Mouse (Mus musculus) testis, adult 2 months (tissue): ENCODE data around the gene Cox7a2.

ENCODE experiments used
- CTCF ChIP-seq: fragments of 200-500 bp; IDR thresholded peaks from 2 replicates; pipeline ENCODE4 v1.5.1; 2012; ENCODE audit warnings: low read depth, mild to moderate bottlenecking, inconsistent platforms, low read length, moderate library complexity; ENCODE audit not compliant: control insufficient read depth, insufficient read depth, insufficient replicate concordance
- POLR2A ChIP-seq: fragments of 200-500 bp; IDR thresholded peaks from 2 replicates; pipeline ENCODE4 v1.6.1; 2012; ENCODE audit warnings: low read depth, mild to moderate bottlenecking, inconsistent platforms, low read length, moderate library complexity; ENCODE audit not compliant: control insufficient read depth

- no peak for TF ChIP-seq POLR2A
- no peak for TF ChIP-seq CTCF
Measured at GRCm38 (mm10) chr9:79730301-79730700, 29.4 kb downstream of the Cox7a2 start.
